Mouse (Mus musculus) lung, postnatal 0 days (tissue): ENCODE measurements around the gene Gm29094.

Experiments used
- CTCF ChIP-seq: IDR thresholded peaks from 2 replicates; pipeline ENCODE4 v1.5.1; 2016; ENCODE audit warnings: antibody characterized with exemption, mild to moderate bottlenecking
- EP300 ChIP-seq: IDR thresholded peaks from 2 replicates; pipeline ENCODE4 v1.6.1; 2016; ENCODE audit warnings: antibody characterized with exemption, mild to moderate bottlenecking, control low read depth

DNA sequence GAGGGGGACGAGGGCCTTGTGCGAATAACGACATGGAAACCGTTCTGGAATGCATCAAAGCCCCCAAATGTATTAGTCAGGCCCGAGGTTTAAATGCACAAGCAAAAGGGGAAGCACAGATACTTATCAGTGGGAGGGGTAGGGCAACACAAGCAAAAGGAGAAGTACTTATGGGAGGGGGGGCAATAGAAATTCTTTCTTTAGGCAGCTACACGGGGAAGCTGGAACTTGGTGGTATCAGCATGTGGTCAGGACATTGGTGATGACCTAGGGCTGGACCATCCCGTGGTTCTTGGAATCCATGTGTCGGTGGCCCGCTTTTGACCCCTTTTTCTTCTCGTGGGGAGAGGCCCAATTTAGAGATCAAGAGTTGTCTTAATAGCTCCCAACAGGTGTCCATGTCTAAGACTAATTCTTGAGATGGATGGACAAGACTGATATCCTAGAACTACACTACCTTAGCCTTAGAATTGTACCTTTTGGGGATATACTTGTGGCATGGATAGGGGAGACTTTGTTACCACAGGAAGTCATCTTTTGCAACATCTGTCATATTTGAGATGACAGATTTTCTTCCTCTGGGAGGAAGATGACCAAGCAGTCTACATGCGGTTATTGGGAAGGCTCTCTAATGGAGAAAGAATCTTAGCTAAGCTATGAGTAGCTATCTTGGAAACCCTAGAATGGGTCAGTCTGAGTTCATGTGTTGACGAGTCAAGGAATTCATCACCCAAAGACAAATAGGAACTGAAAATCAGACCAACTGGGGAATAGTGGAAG, 57.6 kb downstream of the Gm29094 start:
- TF ChIP-seq CTCF, result no peak
- TF ChIP-seq EP300, result no peak
